Mouse (Mus musculus) heart, postnatal 25 days (tissue): ENCODE measurements around the gene Cdca4. TPM values are rescaled to one million over a fixed set of nuclear protein-coding genes. Genes with fewer than 3 reads are reported as not detected.
"Not testable (repeated sequence)": the region's sequence is repeated elsewhere in the genome, so short reads cannot be mapped to it uniquely, and the experiment has no call there.

Experiments
- DNase-seq: peaks from one replicate; pipeline ENCODE4 v3.0.0; 2022; ENCODE audit warnings: low spot score
- intact Hi-C: fragments of 180-260 bp; cut with DNase I; formaldehyde crosslinking; loops from one replicate; pipeline ENCODE4 v1.15.1; 2025
- total RNA-seq, 2 experiments: library from RNA; stranded (reverse); gene quantifications; 2 replicates each; pipeline ENCODE4 v1.2.3; 2021

Gene Cdca4
- total RNA-seq, 2 experiments from 2014 or later = 6.4 to 7.6 TPM

GRCm38 (mm10) chr12:112859930-112860329, 30.7 kb upstream of the Cdca4 start:
- intact Hi-C loops = no loop called here
- no peak for DNase-seq

- intact Hi-C loops = no loop called here
- DNase-seq = no peak
Observed at GRCm38 (mm10) chr12:112858581-112859336, 29.5 kb upstream of the Cdca4 start.

- intact Hi-C loops = no loop called here
- no peak for DNase-seq
Observed at GRCm38 (mm10) chr12:112857021-112857925, 28.1 kb upstream of the Cdca4 start.

- intact Hi-C loops = no loop called here
- DNase-seq = no peak
Observed at GRCm38 (mm10) chr12:112856338-112856737, 27.1 kb upstream of the Cdca4 start.

GRCm38 (mm10) chr12:112854610-112855333, 25.5 kb upstream of the Cdca4 start:
- intact Hi-C loops = no loop called here
- DNase-seq = no peak

GRCm38 (mm10) chr12:112853050-112853729, 24.0 kb upstream of the Cdca4 start:
- DNase-seq = no peak
- intact Hi-C loops = no loop called here

- DNase-seq = no peak
- intact Hi-C loops = no loop called here
Observed at GRCm38 (mm10) chr12:112851116-112851515, 21.9 kb upstream of the Cdca4 start.

GRCm38 (mm10) chr12:112850344-112850743, 21.1 kb upstream of the Cdca4 start:
- DNase-seq = no peak
- intact Hi-C loops = no loop called here

- intact Hi-C loops = no loop called here
- DNase-seq = no peak
Observed at GRCm38 (mm10) chr12:112849235-112850022, 20.2 kb upstream of the Cdca4 start.

GRCm38 (mm10) chr12:112847880-112848279, 18.7 kb upstream of the Cdca4 start:
- intact Hi-C loops = no loop called here
- no peak for DNase-seq

DNA sequence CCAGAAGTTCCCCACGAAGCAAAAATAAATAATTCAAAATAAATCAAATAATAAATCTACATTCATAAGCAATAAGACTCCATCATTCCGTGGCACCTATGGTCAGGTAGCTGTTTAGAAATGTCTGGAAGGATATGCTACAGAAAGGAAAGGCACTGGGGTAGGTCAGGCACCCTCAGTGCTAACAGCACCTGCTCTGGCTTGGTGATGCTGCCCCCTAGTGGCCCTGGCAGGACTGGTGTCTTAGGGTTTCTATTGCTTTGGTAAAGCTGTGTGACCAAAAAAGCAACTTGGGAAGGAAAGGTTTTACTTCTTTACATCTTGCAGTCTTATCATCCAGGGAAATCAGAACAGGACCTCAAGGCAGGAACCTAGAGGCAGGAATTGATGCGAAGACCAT, 14.6 kb upstream of the Cdca4 start:
- DNase-seq = peak; percentile 63
- intact Hi-C loops = loop anchor here (1.0 to 2.0 kb wide), 3 partner anchors 25 to 98 kb away; no protein-coding TSS in a partner anchor

GRCm38 (mm10) chr12:112842128-112842527, 12.9 kb upstream of the Cdca4 start:
- not testable (repeated sequence) for DNase-seq
- intact Hi-C loops = loop anchor here (2.0 kb wide), 1 partner anchor 23 kb away; no protein-coding TSS in a partner anchor

- intact Hi-C loops, DNase-seq: not testable (repeated sequence)
Observed at GRCm38 (mm10) chr12:112841338-112841892, 12.2 kb upstream of the Cdca4 start.

GRCm38 (mm10) chr12:112840209-112841086, 11.2 kb upstream of the Cdca4 start:
- DNase-seq = no peak
- intact Hi-C loops = no loop called here

GRCm38 (mm10) chr12:112835046-112835445, 5.8 kb upstream of the Cdca4 start:
- no peak for DNase-seq
- intact Hi-C loops = no loop called here

DNA sequence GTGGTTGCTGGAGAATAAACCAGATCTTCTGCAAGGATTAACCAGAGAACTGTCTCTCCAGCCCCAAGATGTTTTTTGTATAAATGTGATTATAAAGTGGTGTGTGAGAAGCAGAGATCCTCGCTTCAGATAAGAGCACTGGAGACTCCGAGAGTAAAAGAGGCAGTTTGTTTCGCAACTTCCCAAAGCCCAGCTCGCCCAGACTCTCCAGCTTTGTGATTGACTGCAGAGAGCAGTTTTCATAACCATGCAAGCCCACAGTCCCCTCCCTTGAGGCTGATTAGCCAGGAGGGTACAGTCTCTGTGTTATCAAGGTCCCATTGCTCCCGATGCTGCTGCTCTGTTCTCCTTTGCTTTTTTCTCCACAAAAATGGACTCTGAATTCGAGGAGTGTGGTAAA, 4.3 kb upstream of the Cdca4 start:
- intact Hi-C loops = no loop called here
- DNase-seq = no peak

- no peak for DNase-seq
- intact Hi-C loops = no loop called here
Observed at GRCm38 (mm10) chr12:112832411-112832810, 3.2 kb upstream of the Cdca4 start.

GRCm38 (mm10) chr12:112830570-112830969, 1.3 kb upstream of the Cdca4 start:
- DNase-seq = no peak
- intact Hi-C loops = no loop called here
